Mouse (Mus musculus) erythroblast, embryonic 14.5 days (primary cell): ENCODE measurements around the gene Pomt1.

Source experiments
- GATA1 ChIP-seq: IDR thresholded peaks from 2 replicates; pipeline ENCODE4 v1.6.1; 2012; ENCODE audit warnings: low read length, inconsistent platforms, mixed read lengths
- TAL1 ChIP-seq: IDR thresholded peaks from 3 replicates; pipeline ENCODE4 v1.6.1; 2012; ENCODE audit warnings: low read length, inconsistent platforms, mixed read lengths

GRCm38 (mm10) chr2:32302952-32303351, 66.6 kb downstream of the Pomt1 start:
- TF ChIP-seq TAL1: no peak
- no peak for TF ChIP-seq GATA1
